Mouse (Mus musculus): ENCODE data around the gene Trim6. TPM values are rescaled to one million over a fixed set of nuclear protein-coding genes. Genes with fewer than 3 reads are reported as not detected.

Gene Trim6
- polyA plus RNA-seq, 1 experiment from 2014 or later, result 3.5 TPM

DNA sequence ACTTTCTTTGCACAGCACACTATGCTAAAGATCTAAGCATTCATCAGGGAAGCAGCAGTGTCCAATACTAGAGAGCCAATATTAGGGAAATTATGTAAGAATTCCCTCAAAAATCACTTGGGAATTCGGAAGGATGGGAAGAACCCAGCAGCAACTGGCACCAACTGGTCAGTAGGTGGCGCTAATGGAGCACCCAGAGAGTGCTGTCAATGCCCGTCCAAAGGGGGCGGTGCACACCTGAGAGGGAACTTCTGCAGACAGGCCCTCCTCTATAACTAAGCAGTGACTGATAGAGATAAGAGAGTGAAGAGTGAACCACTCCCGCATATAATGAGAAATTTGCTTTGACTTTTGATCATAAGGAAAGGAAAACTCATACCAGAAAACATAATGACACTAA is 18.8 kb upstream of the Trim6 start:
- WGBS, result 4% methylated on average over 5 of the region's 5 CpGs
- H3K4me3 ChIP-seq (ENCODE audit: low read depth, low read length), result no peak overlapping the region
- no peaks in the 10 kb centered on the region for H3K36me3 ChIP-seq (ENCODE audit: control insufficient read depth, insufficient read depth, low read length)
- no peaks in the 10 kb centered on the region for H3K27me3 ChIP-seq (ENCODE audit: control insufficient read depth, insufficient read depth, low read length)
- DNase-seq (ENCODE audit: low spot score), result peak; percentile 79
- H3K9me3 ChIP-seq (ENCODE audit: control insufficient read depth, low read length), result no peaks in the 10 kb centered on the region
- no peaks in the 10 kb centered on the region for H3K4me1 ChIP-seq (ENCODE audit: control insufficient read depth, insufficient read depth, low read length)
- H3K27ac ChIP-seq (replicated peaks; ENCODE audit: low read depth, low read length), result no peak overlapping the region
- H3K9ac ChIP-seq (ENCODE audit: low read length), result no peak overlapping the region
- H3K4me2 ChIP-seq (ENCODE audit: low read depth, severe bottlenecking), result no peak overlapping the region
- ATAC-seq (ENCODE audit: insufficient number of reproducible peaks, low FRiP score, low TSS enrichment, low read depth), result no peak

DNA sequence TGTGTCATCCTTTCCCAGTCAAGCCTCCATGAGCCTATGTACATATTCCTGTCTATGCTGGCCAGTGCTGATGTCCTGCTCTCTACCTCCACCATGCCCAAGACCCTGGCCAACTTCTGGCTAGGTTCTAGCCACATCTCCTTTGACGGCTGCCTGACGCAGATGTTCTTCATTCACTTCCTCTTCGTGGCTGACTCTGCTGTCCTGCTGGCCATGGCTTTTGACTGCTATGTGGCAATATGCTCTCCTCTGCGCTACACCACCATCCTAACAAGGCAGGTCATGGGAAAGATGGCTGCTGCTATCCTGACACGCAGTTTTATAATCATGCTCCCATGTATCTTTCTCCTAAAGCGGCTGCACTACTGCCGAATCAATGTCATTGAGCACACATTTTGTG is 12.4 kb upstream of the Trim6 start:
- Histone ChIP-seq H3K4me2 (ENCODE audit: low read depth, severe bottlenecking) (no peak overlapping the region), H3K27ac (replicated peaks; ENCODE audit: low read depth, low read length) (no peak overlapping the region), H3K9me3 (ENCODE audit: control insufficient read depth, low read length) (no peaks in the 10 kb centered on the region), H3K4me1 (ENCODE audit: control insufficient read depth, insufficient read depth, low read length) (no peaks in the 10 kb centered on the region), H3K27me3 (ENCODE audit: control insufficient read depth, insufficient read depth, low read length) (no peaks in the 10 kb centered on the region), H3K36me3 (ENCODE audit: control insufficient read depth, insufficient read depth, low read length) (no peaks in the 10 kb centered on the region), H3K9ac (ENCODE audit: low read length) (no peak overlapping the region), H3K4me3 (ENCODE audit: low read depth, low read length) (no peak overlapping the region)
- 91% methylated on average over 7 of the region's 7 CpGs for WGBS
- ATAC-seq (ENCODE audit: insufficient number of reproducible peaks, low FRiP score, low TSS enrichment, low read depth), result no peak
- DNase-seq (ENCODE audit: low spot score), result no peak

GRCm38 (mm10) chr7:104216011-104216535 is 2.5 kb upstream of the Trim6 start:
- ATAC-seq (ENCODE audit: insufficient number of reproducible peaks, low FRiP score, low TSS enrichment, low read depth) (no peak), DNase-seq (ENCODE audit: low spot score) (no peak)
- Histone ChIP-seq H3K4me3 (ENCODE audit: low read depth, low read length) (no peak overlapping the region), H3K27ac (replicated peaks; ENCODE audit: low read depth, low read length) (no peak overlapping the region), H3K4me1 (ENCODE audit: control insufficient read depth, insufficient read depth, low read length) (no peaks in the 10 kb centered on the region), H3K9me3 (ENCODE audit: control insufficient read depth, low read length) (no peaks in the 10 kb centered on the region), H3K4me2 (ENCODE audit: low read depth, severe bottlenecking) (no peak overlapping the region), H3K27me3 (ENCODE audit: control insufficient read depth, insufficient read depth, low read length) (no peaks in the 10 kb centered on the region), H3K36me3 (ENCODE audit: control insufficient read depth, insufficient read depth, low read length) (no peaks in the 10 kb centered on the region), H3K9ac (ENCODE audit: low read length) (no peak overlapping the region)
- WGBS, result 39% methylated on average over 1 of the region's 1 CpGs

- 69% methylated on average over 2 of the region's 2 CpGs for WGBS
- Histone ChIP-seq H3K4me2 (ENCODE audit: low read depth, severe bottlenecking) (no peak overlapping the region), H3K4me1 (ENCODE audit: control insufficient read depth, insufficient read depth, low read length) (no peaks in the 10 kb centered on the region), H3K27ac (replicated peaks; ENCODE audit: low read depth, low read length) (no peak overlapping the region), H3K36me3 (ENCODE audit: control insufficient read depth, insufficient read depth, low read length) (no peaks in the 10 kb centered on the region), H3K9ac (ENCODE audit: low read length) (no peak overlapping the region), H3K9me3 (ENCODE audit: control insufficient read depth, low read length) (no peaks in the 10 kb centered on the region), H3K27me3 (ENCODE audit: control insufficient read depth, insufficient read depth, low read length) (no peaks in the 10 kb centered on the region), H3K4me3 (ENCODE audit: low read depth, low read length) (no peak overlapping the region)
- ATAC-seq (ENCODE audit: insufficient number of reproducible peaks, low FRiP score, low TSS enrichment, low read depth) (no peak), DNase-seq (ENCODE audit: low spot score) (no peak)
These were observed 712 bp upstream of the Trim6 start for GRCm38 (mm10) chr7:104217881-104218280.

- H3K9ac ChIP-seq (ENCODE audit: low read length), result no peak overlapping the region
- no peak overlapping the region for H3K27ac ChIP-seq (replicated peaks; ENCODE audit: low read depth, low read length)
- DNase-seq (ENCODE audit: low spot score), result peak; percentile 51
- H3K36me3 ChIP-seq (ENCODE audit: control insufficient read depth, insufficient read depth, low read length), result no peaks in the 10 kb centered on the region
- no peak overlapping the region for H3K4me3 ChIP-seq (ENCODE audit: low read depth, low read length)
- no peak overlapping the region for H3K4me2 ChIP-seq (ENCODE audit: low read depth, severe bottlenecking)
- no peaks in the 10 kb centered on the region for H3K27me3 ChIP-seq (ENCODE audit: control insufficient read depth, insufficient read depth, low read length)
- H3K4me1 ChIP-seq (ENCODE audit: control insufficient read depth, insufficient read depth, low read length), result no peaks in the 10 kb centered on the region
- 34% methylated on average over 2 of the region's 2 CpGs for WGBS
- ATAC-seq (ENCODE audit: insufficient number of reproducible peaks, low FRiP score, low TSS enrichment, low read depth), result no peak
- no peaks in the 10 kb centered on the region for H3K9me3 ChIP-seq (ENCODE audit: control insufficient read depth, low read length)
These were observed 12.6 kb downstream of the Trim6 start for GRCm38 (mm10) chr7:104231203-104231602.

DNA sequence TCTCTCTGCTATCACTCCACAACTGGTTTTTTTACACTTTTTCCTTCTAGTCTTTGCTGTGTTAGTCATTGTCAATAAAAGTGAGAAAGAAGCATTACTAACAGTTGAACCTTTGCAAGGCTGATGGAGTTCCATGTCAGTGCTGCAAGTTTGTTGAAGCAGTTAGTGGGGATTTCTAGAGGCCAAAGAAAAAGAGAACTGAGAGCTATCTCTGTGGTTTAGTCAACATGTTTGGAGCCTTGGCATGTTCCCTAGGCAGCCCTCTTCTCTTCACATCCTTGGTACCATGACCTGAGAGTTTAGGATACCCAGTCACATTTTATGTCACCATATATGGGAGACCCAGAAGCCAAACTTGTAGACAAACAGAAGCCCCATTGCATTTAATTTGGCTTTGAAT is 22.3 kb downstream of the Trim6 start:
- no peaks in the 10 kb centered on the region for H3K36me3 ChIP-seq (ENCODE audit: control insufficient read depth, insufficient read depth, low read length)
- H3K9me3 ChIP-seq (ENCODE audit: control insufficient read depth, low read length), result no peaks in the 10 kb centered on the region
- ATAC-seq (ENCODE audit: insufficient number of reproducible peaks, low FRiP score, low TSS enrichment, low read depth) (no peak), DNase-seq (ENCODE audit: low spot score) (no peak)
- no peaks in the 10 kb centered on the region for H3K27me3 ChIP-seq (ENCODE audit: control insufficient read depth, insufficient read depth, low read length)
- no peaks in the 10 kb centered on the region for H3K4me1 ChIP-seq (ENCODE audit: control insufficient read depth, insufficient read depth, low read length)
- H3K9ac ChIP-seq (ENCODE audit: low read length), result no peak overlapping the region
- H3K4me3 ChIP-seq (ENCODE audit: low read depth, low read length), result no peak overlapping the region
- no peak overlapping the region for H3K27ac ChIP-seq (replicated peaks; ENCODE audit: low read depth, low read length)
- no peak overlapping the region for H3K4me2 ChIP-seq (ENCODE audit: low read depth, severe bottlenecking)

GRCm38 (mm10) chr7:104243616-104244015 is 25.0 kb downstream of the Trim6 start:
- H3K36me3 ChIP-seq (ENCODE audit: control insufficient read depth, insufficient read depth, low read length), result no peaks in the 10 kb centered on the region
- H3K4me3 ChIP-seq (ENCODE audit: low read depth, low read length), result no peak overlapping the region
- no peak overlapping the region for H3K27ac ChIP-seq (replicated peaks; ENCODE audit: low read depth, low read length)
- H3K27me3 ChIP-seq (ENCODE audit: control insufficient read depth, insufficient read depth, low read length), result no peaks in the 10 kb centered on the region
- 57% methylated on average over 1 of the region's 1 CpGs for WGBS
- no peak overlapping the region for H3K9ac ChIP-seq (ENCODE audit: low read length)
- DNase-seq (ENCODE audit: low spot score), result no peak
- H3K9me3 ChIP-seq (ENCODE audit: control insufficient read depth, low read length), result no peaks in the 10 kb centered on the region
- ATAC-seq (ENCODE audit: insufficient number of reproducible peaks, low FRiP score, low TSS enrichment, low read depth), result no peak
- no peak overlapping the region for H3K4me2 ChIP-seq (ENCODE audit: low read depth, severe bottlenecking)
- no peaks in the 10 kb centered on the region for H3K4me1 ChIP-seq (ENCODE audit: control insufficient read depth, insufficient read depth, low read length)

DNA sequence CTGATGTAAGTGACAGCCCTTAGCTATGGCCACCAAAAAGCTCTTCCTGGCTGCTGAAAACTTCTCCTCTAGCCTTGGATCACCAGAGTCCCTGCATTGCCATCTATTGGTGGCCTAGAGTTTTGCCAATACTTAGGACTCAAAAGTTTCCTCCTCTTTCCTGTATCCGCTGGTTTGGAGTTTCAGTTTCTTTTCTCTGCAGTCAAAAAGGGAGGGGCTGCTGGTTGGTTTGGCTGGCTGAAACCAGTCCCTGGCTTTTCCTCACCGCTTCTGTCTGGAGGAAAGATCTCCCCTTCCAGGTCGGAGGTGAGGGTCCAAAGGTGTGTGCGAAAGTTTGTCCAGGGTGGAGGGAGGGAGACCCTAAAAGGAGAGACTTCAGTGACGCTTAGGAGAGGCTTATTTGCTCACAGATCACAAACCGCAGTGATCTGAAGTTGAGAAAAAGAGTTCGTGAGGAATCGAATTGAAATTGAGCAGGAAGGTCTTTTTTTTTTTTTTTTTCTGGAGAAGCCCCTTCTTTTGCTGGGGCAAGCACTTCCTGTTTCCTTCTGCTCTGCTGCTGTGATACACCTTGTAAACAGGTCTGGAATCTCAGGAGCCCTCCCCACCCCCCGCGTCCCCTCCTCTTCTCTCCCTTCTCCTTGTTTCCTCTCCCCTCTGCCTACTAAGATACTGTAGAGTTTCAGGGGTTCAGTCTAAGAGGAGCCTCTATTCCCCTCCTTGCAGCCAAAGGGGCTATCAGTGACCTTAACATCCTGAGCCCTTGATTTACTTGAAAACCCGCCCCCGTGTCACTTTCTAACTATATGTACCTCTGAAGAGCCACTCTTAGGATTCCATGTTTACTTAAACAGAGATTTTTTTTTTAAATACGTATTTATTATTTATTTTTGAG is 25.9 kb downstream of the Trim6 start, which contains the start of gene Trim34a:
Gene Trim34a, plus strand, starts transcription at position 171 of the 895 bp plus-strand sequence.
- Histone ChIP-seq H3K4me2 (ENCODE audit: low read depth, severe bottlenecking) (peak within 1 kb of the TSS; percentile 48), H3K4me3 (ENCODE audit: low read depth, low read length) (peak within 1 kb of the TSS; percentile 37), H3K4me1 (ENCODE audit: control insufficient read depth, insufficient read depth, low read length) (no peaks in the 10 kb centered on the region), H3K9me3 (ENCODE audit: control insufficient read depth, low read length) (no peaks in the 10 kb centered on the region), H3K27me3 (ENCODE audit: control insufficient read depth, insufficient read depth, low read length) (no peaks in the 10 kb centered on the region), H3K9ac (ENCODE audit: low read length) (peak within 1 kb of the TSS; percentile 66), H3K27ac (replicated peaks; ENCODE audit: low read depth, low read length) (no peak within 1 kb of the TSS), H3K36me3 (ENCODE audit: control insufficient read depth, insufficient read depth, low read length) (no peaks in the 10 kb centered on the region)
- ATAC-seq (ENCODE audit: insufficient number of reproducible peaks, low FRiP score, low TSS enrichment, low read depth) (peak; percentile 74; the same call in 1 of the 2 replicates), DNase-seq (ENCODE audit: low spot score) (peak; percentile 43)
- WGBS, result 9% methylated on average over 13 of the region's 13 CpGs

All from limb, embryonic 11.5 days (tissue).